Mouse (Mus musculus) midbrain, embryonic 16.5 days (tissue): ENCODE results near the gene Hmgb2. TPM values are rescaled to one million over a fixed set of nuclear protein-coding genes. Genes with fewer than 3 reads are reported as not detected.

Experiments used
- ATAC-seq: fragments of 200-750 bp; cut with Nextera tagmentation; 2 replicates; pipeline ENCODE4 v1.8.0; 2017; ENCODE audit warnings: moderate TSS enrichment
- H3K27ac ChIP-seq: fragments of 300-500 bp; sonication (generic); 2 replicates; pipeline ENCODE4 v1.5.1; 2014; ENCODE audit warnings: mild to moderate bottlenecking, low read length, mixed read lengths
- H3K27me3 ChIP-seq: fragments of 300-500 bp; sonication (generic); 2 replicates; pipeline ENCODE4 v1.6.1; 2014; ENCODE audit warnings: low read depth, low read length, mixed read lengths; ENCODE audit not compliant: control insufficient read depth, insufficient read depth
- H3K36me3 ChIP-seq: fragments of 300-500 bp; sonication (generic); 2 replicates; pipeline ENCODE4 v1.6.1; 2014; ENCODE audit warnings: mild to moderate bottlenecking, low read length, moderate library complexity, mixed read lengths; ENCODE audit not compliant: control insufficient read depth, insufficient read depth
- H3K4me1 ChIP-seq: fragments of 300-500 bp; sonication (generic); 2 replicates; pipeline ENCODE4 v1.6.1; 2014; ENCODE audit warnings: mild to moderate bottlenecking, low read length, mixed read lengths; ENCODE audit not compliant: control insufficient read depth, insufficient read depth
- H3K4me2 ChIP-seq: fragments of 300-500 bp; sonication (generic); 2 replicates; pipeline ENCODE4 v1.6.1; 2014; ENCODE audit warnings: mild to moderate bottlenecking, low read length, mixed read lengths
- H3K4me3 ChIP-seq: fragments of 300-500 bp; sonication (generic); 2 replicates; pipeline ENCODE4 v1.5.1; 2014; ENCODE audit warnings: low read depth, mild to moderate bottlenecking, low read length, moderate library complexity, mixed read lengths
- H3K9ac ChIP-seq: fragments of 300-500 bp; sonication (generic); 2 replicates; pipeline ENCODE4 v1.6.1; 2014; ENCODE audit warnings: low read depth, low read length, mixed read lengths
- H3K9me3 ChIP-seq: fragments of 300-500 bp; sonication (generic); replicated peaks from 2 replicates; pipeline ENCODE4 v1.6.1; 2014; ENCODE audit warnings: mild to moderate bottlenecking, low read length, mixed read lengths; ENCODE audit not compliant: control insufficient read depth, poor library complexity, severe bottlenecking
- WGBS: fragments of 180-500 bp; shearing (Covaris S2); extraction: QIAGEN DNeasy Blood & Tissue Kit; methylation state at CpG from one replicate; pipeline ENCODE4 v1.1.7; 2014; 5-methylcytosine and 5-hydroxymethylcytosine counted together
- polyA plus RNA-seq: library from polyadenylated mRNA; unstranded; fragments of >200 nt; fragmentation: Nextera tagmentation; extraction: Ambion mirVana; gene quantifications from 2 replicates; pipeline ENCODE4 v1.2.1, GENCODE M21; 2015

Hmgb2 gene
- polyA plus RNA-seq, 1 experiment from 2014 or later = 42.3 TPM

DNA sequence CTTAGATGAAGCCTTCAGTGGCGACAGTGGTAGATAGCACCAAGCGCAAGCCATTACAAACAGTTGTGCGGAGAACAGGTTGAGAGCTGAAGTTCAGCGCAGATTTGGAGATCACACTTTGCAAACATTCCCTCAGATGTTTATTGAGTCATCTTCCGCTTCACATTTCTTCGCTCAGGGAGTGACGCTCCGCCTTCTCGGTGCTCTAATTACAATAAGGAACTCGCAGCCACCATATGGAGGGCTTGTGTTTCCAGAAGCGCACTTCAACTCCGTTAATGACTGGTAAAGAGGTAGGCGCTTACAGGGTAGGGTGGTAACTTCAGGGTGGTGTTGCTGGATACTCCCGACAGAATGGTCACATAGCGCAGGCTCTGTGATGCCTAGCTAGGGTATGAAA lies 52.0 kb downstream of the Hmgb2 start:
- Histone ChIP-seq H3K9ac (no peak overlapping the region), H3K36me3 (no peaks in the 10 kb centered on the region), H3K4me1 (peaks cover 3% of the 10 kb centered on the region), H3K4me3 (no peak overlapping the region), H3K4me2 (no peak overlapping the region), H3K27me3 (no peaks in the 10 kb centered on the region), H3K9me3 (no peaks in the 10 kb centered on the region), H3K27ac (no peak overlapping the region)
- ATAC-seq = no peak
- 93% methylated on average over 15 of the region's 15 CpGs for WGBS

- Histone ChIP-seq H3K27me3 (no peaks in the 10 kb centered on the region), H3K27ac (no peak overlapping the region), H3K4me2 (no peak overlapping the region), H3K4me1 (peaks cover 3% of the 10 kb centered on the region), H3K4me3 (no peak overlapping the region), H3K9ac (no peak overlapping the region), H3K9me3 (no peaks in the 10 kb centered on the region), H3K36me3 (no peaks in the 10 kb centered on the region)
- ATAC-seq = no peak
- 90% methylated on average over 6 of the region's 6 CpGs for WGBS
Observed at GRCm38 (mm10) chr8:57565039-57565438, 53.3 kb downstream of the Hmgb2 start.

Other genes starting within 250 kb of the Hmgb2 start
- gene Hand2, start 190.9 kb upstream of the Hmgb2 start, polyA plus RNA-seq = not detected in 2 replicates
- gene Scrg1, start 56.0 kb upstream of the Hmgb2 start, polyA plus RNA-seq = 10.9 and 15.6 TPM in 2 replicates
- gene Sap30, start 24.0 kb upstream of the Hmgb2 start, polyA plus RNA-seq = 24.5 and 26.0 TPM in 2 replicates
- 8.2 and 10.1 TPM in 2 replicates for gene Galnt7, start 141.1 kb downstream of the Hmgb2 start, polyA plus RNA-seq